Mouse (Mus musculus): ENCODE data around the gene Dixdc1. TPM values are rescaled to one million over a fixed set of nuclear protein-coding genes. Genes with fewer than 3 reads are reported as not detected.

Gene Dixdc1
- polyA plus RNA-seq (2014; fragmentation: Nextera tagmentation; extraction: Ambion mirVana), result 24.2 and 25.3 TPM in 2 replicates

DNA sequence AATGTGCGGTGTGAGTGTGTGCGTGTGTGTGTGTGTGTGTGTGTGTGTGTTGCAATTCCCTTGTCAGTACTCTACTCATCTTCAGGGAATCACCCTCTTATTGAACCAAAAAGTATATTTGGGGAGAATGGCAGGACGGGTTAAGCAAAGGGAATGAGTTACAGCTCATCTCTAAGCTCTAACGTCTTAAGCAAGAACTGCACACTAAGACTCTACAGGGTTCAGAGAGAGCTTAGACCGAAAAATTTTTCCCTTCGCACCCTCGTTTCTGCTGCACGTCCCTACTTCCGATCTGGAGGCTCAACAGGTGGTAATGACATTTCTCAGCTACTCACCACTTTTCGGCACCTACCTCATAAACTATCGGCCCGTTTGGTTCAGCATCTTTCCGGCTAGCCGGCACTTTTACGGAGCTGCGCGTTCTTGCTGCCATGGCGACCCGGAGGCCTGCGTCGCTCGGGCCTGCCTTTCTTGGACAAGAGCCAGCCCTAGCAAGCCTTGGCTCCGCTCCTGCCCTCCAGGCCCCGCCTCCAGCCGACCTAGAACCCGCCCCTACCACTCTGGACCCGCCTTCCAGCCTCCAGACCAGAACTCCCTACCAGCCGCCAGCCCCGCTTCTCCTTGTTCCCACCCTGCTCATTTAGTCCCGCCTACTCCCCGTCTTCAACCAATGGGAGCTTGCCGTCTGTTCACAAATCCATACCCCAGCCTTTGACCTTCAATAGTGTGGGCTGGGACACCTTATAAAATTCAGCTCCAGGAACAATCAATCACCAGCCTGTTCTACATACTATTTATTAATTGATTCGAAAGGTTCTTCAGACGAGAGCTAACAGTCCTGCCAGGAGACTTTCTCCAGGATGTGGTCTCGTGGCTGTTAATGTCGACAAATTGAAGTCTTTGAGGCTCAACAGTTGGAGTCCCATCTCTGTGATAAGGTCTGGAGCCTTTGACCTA, at the start of gene Dixdc1:
Gene Dixdc1 (minus strand): TSS at position 604 of the 957 bp plus-strand sequence.
- no peaks in the 10 kb centered on the region for H3K4me1 ChIP-seq (ENCODE audit: control insufficient read depth, insufficient read depth, low read length)
- H3K4me2 ChIP-seq (ENCODE audit: low read depth, low read length), result peak within 1 kb of the TSS; percentile 56
- ATAC-seq (replicated peaks; ENCODE audit: insufficient number of reproducible peaks, low FRiP score, low TSS enrichment, low read depth) (peak; percentile 98), DNase-seq (ENCODE audit: low spot score) (peak; percentile 94)
- no peaks in the 10 kb centered on the region for H3K36me3 ChIP-seq (replicated peaks; ENCODE audit: control insufficient read depth, insufficient read depth, low read depth, low read length)
- no peak within 1 kb of the TSS for H3K27ac ChIP-seq (replicated peaks; ENCODE audit: low read depth, low read length)
- no peaks in the 10 kb centered on the region for H3K27me3 ChIP-seq (ENCODE audit: control insufficient read depth, insufficient read depth, low read length)
- WGBS, result 16% methylated on average over 36 of the region's 36 CpGs
- H3K4me3 ChIP-seq (ENCODE audit: low read depth, low read length), result peak within 1 kb of the TSS; percentile 29
- H3K9me3 ChIP-seq (replicated peaks; ENCODE audit: control insufficient read depth, low read length), result no peaks in the 10 kb centered on the region
- no peak within 1 kb of the TSS; the same call in 1 of the 2 replicates for H3K9ac ChIP-seq (replicated peaks; ENCODE audit: low read length)

DNA sequence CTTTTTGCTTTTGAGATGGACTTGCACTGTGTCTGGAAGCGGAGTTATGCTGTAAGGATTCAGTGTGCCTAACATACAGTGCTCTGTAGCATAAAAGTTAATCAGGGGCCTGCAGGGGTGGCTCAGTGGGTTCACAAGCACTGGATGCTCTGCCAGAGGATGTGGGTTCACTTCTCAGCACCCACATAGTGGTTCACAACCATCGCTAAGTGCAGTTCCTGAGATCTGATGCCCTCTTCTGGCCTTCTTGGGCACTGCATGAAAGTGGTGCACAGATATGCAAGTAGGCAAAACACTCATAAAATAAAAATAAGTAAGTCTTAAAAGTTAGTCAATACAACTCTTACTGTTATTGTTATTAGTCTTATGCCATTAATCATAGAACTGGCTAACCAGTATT, 42.8 kb upstream of the Dixdc1 start:
- ATAC-seq (replicated peaks; ENCODE audit: insufficient number of reproducible peaks, low FRiP score, low TSS enrichment, low read depth) (no peak), DNase-seq (ENCODE audit: low spot score) (peak; percentile 52)
- H3K36me3 ChIP-seq (replicated peaks; ENCODE audit: control insufficient read depth, insufficient read depth, low read depth, low read length), result peaks cover 10% of the 10 kb centered on the region
- no peak overlapping the region for H3K4me2 ChIP-seq (ENCODE audit: low read depth, low read length)
- 73% methylated on average over 2 of the region's 2 CpGs for WGBS
- H3K9ac ChIP-seq (replicated peaks; ENCODE audit: low read length), result no peak overlapping the region
- no peaks in the 10 kb centered on the region for H3K27me3 ChIP-seq (ENCODE audit: control insufficient read depth, insufficient read depth, low read length)
- no peaks in the 10 kb centered on the region for H3K9me3 ChIP-seq (replicated peaks; ENCODE audit: control insufficient read depth, low read length)
- H3K27ac ChIP-seq (replicated peaks; ENCODE audit: low read depth, low read length), result no peak overlapping the region
- H3K4me1 ChIP-seq (ENCODE audit: control insufficient read depth, insufficient read depth, low read length), result no peaks in the 10 kb centered on the region
- no peak overlapping the region for H3K4me3 ChIP-seq (ENCODE audit: low read depth, low read length)

DNA sequence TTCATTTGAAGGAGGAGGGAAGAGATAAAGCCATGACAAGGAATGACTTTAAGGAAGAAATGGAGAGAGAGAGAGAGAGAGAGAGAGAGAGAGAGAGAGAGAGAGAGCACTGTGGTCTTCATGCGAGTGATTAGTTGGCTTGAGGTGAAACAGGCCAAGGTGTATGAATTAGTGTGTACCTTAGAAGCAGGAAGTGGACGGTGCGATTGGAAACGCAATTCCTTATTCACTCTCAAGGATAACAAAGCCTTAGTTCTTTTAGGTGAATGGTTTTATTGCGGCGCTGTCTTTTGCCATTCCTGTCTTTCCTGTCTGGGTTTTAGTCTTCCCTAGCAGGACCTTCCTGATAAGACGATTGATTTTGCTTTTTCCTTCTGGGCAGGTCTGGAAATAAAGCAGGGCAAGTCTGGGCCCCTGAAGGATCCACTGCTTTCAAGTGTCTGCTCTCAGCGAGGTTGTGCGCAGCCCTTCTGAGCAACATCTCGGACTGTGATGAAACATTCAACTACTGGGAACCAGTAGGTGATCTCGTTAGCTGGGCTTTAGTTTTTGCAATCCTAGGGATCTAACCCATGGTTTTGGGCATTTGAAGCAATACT, 36.9 kb upstream of the Dixdc1 start:
- peak overlapping the region; percentile 85 for H3K4me3 ChIP-seq (ENCODE audit: low read depth, low read length)
- H3K36me3 ChIP-seq (replicated peaks; ENCODE audit: control insufficient read depth, insufficient read depth, low read depth, low read length), result peaks cover 3% of the 10 kb centered on the region
- DNase-seq (ENCODE audit: low spot score) (no peak), ATAC-seq (replicated peaks; ENCODE audit: insufficient number of reproducible peaks, low FRiP score, low TSS enrichment, low read depth) (no peak)
- H3K27ac ChIP-seq (replicated peaks; ENCODE audit: low read depth, low read length), result no peak overlapping the region
- peak overlapping the region; percentile 74 for H3K4me2 ChIP-seq (ENCODE audit: low read depth, low read length)
- no peaks in the 10 kb centered on the region for H3K9me3 ChIP-seq (replicated peaks; ENCODE audit: control insufficient read depth, low read length)
- peak overlapping the region; percentile 93 for H3K9ac ChIP-seq (replicated peaks; ENCODE audit: low read length)
- 64% methylated on average over 11 of the region's 11 CpGs for whole genome bisulfite sequencing
- no peaks in the 10 kb centered on the region for H3K27me3 ChIP-seq (ENCODE audit: control insufficient read depth, insufficient read depth, low read length)
- no peaks in the 10 kb centered on the region for H3K4me1 ChIP-seq (ENCODE audit: control insufficient read depth, insufficient read depth, low read length)

DNA sequence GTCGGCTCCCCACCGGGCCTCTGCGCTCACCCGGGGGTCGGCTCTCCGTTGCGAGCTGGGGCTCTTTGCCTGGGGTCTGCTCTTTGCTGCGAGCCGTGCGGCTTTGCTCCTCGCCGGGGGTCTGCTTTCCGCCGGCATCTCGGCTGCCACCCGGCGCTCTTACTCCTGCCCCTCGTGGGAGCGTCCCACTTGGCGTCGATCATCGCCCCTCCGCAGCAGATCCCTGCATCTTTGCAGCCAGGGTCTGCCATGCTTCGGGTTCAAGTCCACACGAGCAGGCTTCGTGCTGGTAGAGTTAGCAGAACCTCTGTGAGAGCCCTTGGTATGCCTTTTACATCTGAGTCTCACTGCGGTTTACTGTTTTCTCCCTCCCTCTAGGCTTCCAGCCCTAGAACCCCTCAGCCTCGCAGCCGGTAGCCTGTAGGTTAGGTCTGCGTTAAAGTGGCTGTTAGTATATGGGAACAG, 36.4 kb upstream of the Dixdc1 start:
- ATAC-seq (replicated peaks; ENCODE audit: insufficient number of reproducible peaks, low FRiP score, low TSS enrichment, low read depth) (peak; percentile 77), DNase-seq (ENCODE audit: low spot score) (peak; percentile 36)
- Histone ChIP-seq H3K27me3 (ENCODE audit: control insufficient read depth, insufficient read depth, low read length) (no peaks in the 10 kb centered on the region), H3K4me2 (ENCODE audit: low read depth, low read length) (peak overlapping the region; percentile 74), H3K4me1 (ENCODE audit: control insufficient read depth, insufficient read depth, low read length) (no peaks in the 10 kb centered on the region), H3K9ac (replicated peaks; ENCODE audit: low read length) (peak overlapping the region; percentile 93), H3K27ac (replicated peaks; ENCODE audit: low read depth, low read length) (peak overlapping the region; percentile 39; the same call in 1 of the 2 replicates), H3K9me3 (replicated peaks; ENCODE audit: control insufficient read depth, low read length) (no peaks in the 10 kb centered on the region), H3K4me3 (ENCODE audit: low read depth, low read length) (peak overlapping the region; percentile 85), H3K36me3 (replicated peaks; ENCODE audit: control insufficient read depth, insufficient read depth, low read depth, low read length) (peaks cover 3% of the 10 kb centered on the region)
- WGBS, result under 1% methylated on average over 30 of the region's 30 CpGs

DNA sequence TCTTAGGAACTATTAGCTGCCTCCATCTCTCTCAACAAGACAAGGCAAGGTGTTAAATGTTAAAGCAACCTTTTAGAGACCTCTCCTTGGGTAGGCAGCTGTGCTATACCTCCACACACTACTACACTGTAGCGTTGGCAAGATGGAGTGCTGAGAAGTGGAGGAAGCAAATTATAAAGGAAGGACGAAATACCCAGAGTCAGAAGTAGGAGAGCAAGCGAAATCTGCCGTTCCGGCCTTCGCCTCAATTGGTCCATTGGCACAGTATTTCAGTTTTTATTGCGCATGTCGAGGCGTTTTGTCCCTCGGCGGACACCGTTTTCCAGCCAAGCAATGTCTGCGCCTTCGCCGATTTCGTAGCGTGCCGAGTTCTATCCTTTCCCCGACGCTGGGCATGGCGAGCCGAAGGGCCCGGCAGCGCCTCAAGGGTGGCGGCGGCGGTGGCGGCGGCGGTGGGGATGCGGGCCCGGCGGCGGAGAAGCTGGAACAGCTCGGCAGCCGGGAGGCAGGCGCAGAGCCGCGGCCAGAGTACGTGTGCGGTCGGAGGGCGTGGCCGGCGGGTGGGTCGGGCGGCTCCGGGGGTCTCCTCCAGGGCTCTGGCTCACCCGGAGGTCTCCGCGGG, 35.8 kb upstream of the Dixdc1 start, which contains the start of the genes Alg9 and 1110032A03Rik:
Gene Alg9 (plus strand): TSS at position 29 of the 622 bp plus-strand sequence.
Gene 1110032A03Rik (minus strand): TSS at position 530 of the 622 bp plus-strand sequence.
- no peaks in the 10 kb centered on the region for H3K27me3 ChIP-seq (ENCODE audit: control insufficient read depth, insufficient read depth, low read length)
- under 1% methylated on average over 47 of the region's 51 CpGs for WGBS

DNA sequence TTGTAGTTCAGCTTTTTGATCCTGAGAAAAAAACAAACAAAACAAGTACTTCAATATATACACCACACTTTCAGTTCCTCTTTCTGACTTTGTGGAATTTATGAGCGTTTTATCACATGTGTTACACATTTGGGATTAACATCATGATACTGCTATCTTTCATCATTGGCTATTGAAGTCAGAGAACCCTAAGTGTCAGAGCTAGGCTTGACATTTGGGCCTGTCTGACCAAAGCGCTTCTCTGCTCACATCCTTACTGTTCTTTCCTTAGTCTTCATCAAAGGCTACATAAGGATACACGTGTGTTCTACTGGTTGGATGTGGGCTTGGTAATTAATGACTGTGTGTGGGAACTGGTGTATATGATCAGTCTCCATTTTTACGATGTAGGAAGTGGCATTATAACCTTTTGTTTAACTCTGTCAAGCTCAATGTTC, 34.7 kb upstream of the Dixdc1 start:
- H3K36me3 ChIP-seq (replicated peaks; ENCODE audit: control insufficient read depth, insufficient read depth, low read depth, low read length), result no peaks in the 10 kb centered on the region
- ATAC-seq (replicated peaks; ENCODE audit: insufficient number of reproducible peaks, low FRiP score, low TSS enrichment, low read depth) (no peak), DNase-seq (ENCODE audit: low spot score) (no peak)
- no peaks in the 10 kb centered on the region for H3K4me1 ChIP-seq (ENCODE audit: control insufficient read depth, insufficient read depth, low read length)
- H3K9me3 ChIP-seq (replicated peaks; ENCODE audit: control insufficient read depth, low read length), result no peaks in the 10 kb centered on the region
- H3K27me3 ChIP-seq (ENCODE audit: control insufficient read depth, insufficient read depth, low read length), result no peaks in the 10 kb centered on the region
- WGBS, result 77% methylated on average over 4 of the region's 4 CpGs
- H3K27ac ChIP-seq (replicated peaks; ENCODE audit: low read depth, low read length), result no peak overlapping the region
- no peak overlapping the region for H3K4me3 ChIP-seq (ENCODE audit: low read depth, low read length)
- H3K9ac ChIP-seq (replicated peaks; ENCODE audit: low read length), result no peak overlapping the region
- H3K4me2 ChIP-seq (ENCODE audit: low read depth, low read length), result no peak overlapping the region

More for the DNA sequence above, 35.8 kb upstream of the Dixdc1 start, which contains the start of the genes Alg9 and 1110032A03Rik:
- Histone ChIP-seq H3K9me3 (replicated peaks; ENCODE audit: control insufficient read depth, low read length) (no peaks in the 10 kb centered on the region), H3K36me3 (replicated peaks; ENCODE audit: control insufficient read depth, insufficient read depth, low read depth, low read length) (peaks cover 3% of the 10 kb centered on the region; the same call in 1 of the 2 replicates), H3K4me3 (ENCODE audit: low read depth, low read length) (peak within 1 kb of the TSS; percentile 85), H3K4me1 (ENCODE audit: control insufficient read depth, insufficient read depth, low read length) (no peaks in the 10 kb centered on the region), H3K4me2 (ENCODE audit: low read depth, low read length) (peak within 1 kb of the TSS; percentile 74), H3K9ac (replicated peaks; ENCODE audit: low read length) (peak within 1 kb of the TSS; percentile 93), H3K27ac (replicated peaks; ENCODE audit: low read depth, low read length) (peak within 1 kb of the TSS; percentile 39; the same call in 1 of the 2 replicates)
- DNase-seq (ENCODE audit: low spot score) (peak; percentile 87), ATAC-seq (replicated peaks; ENCODE audit: insufficient number of reproducible peaks, low FRiP score, low TSS enrichment, low read depth) (peak; percentile 87)

DNA sequence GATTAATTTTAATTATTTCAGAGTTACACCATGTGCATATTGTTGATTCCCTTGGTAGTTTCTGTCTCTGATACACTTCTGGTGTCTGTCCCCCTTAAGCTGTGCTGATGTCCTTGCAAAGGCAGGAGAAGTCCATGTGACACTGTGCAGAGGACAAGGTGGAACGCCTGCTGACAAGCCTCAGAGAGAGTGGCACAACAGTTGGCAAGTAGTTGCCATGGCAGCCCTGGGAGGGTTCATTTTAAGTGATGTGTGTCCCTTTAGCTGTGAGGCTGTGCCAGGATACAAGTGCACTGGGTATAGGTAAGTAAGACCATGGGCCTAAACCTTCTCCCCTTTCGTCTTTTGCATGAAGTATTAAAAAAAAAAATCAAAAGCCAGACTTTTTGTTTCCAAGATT, 30.7 kb upstream of the Dixdc1 start:
- Histone ChIP-seq H3K27me3 (ENCODE audit: control insufficient read depth, insufficient read depth, low read length) (no peaks in the 10 kb centered on the region), H3K4me1 (ENCODE audit: control insufficient read depth, insufficient read depth, low read length) (no peaks in the 10 kb centered on the region), H3K4me3 (ENCODE audit: low read depth, low read length) (no peak overlapping the region), H3K4me2 (ENCODE audit: low read depth, low read length) (no peak overlapping the region), H3K9ac (replicated peaks; ENCODE audit: low read length) (no peak overlapping the region), H3K9me3 (replicated peaks; ENCODE audit: control insufficient read depth, low read length) (no peaks in the 10 kb centered on the region), H3K27ac (replicated peaks; ENCODE audit: low read depth, low read length) (no peak overlapping the region), H3K36me3 (replicated peaks; ENCODE audit: control insufficient read depth, insufficient read depth, low read depth, low read length) (no peaks in the 10 kb centered on the region)
- ATAC-seq (replicated peaks; ENCODE audit: insufficient number of reproducible peaks, low FRiP score, low TSS enrichment, low read depth) (no peak), DNase-seq (ENCODE audit: low spot score) (no peak)
- 83% methylated on average over 2 of the region's 2 CpGs for WGBS
